Mouse (Mus musculus) retina, embryonic 14.5 days (tissue): ENCODE measurements around the gene Zbtb3.
A peak's percentile ranks its signal among the peaks of the same experiment; 100 is the strongest.
"Not testable (repeated sequence)": the region's sequence is repeated elsewhere in the genome, so short reads cannot be mapped to it uniquely, and the experiment has no call there.

Experiments used
- DNase-seq: peaks from one replicate; pipeline ENCODE4 v3.0.0-alpha.2; 2015; ENCODE audit warnings: low spot score

The Zbtb3 gene

GRCm38 (mm10) chr19:8803879-8804660 is 1.7 kb downstream of the Zbtb3 start:
- no peak for DNase-seq

- no peak for DNase-seq
These were observed 4.5 kb downstream of the Zbtb3 start for GRCm38 (mm10) chr19:8806810-8807209.

- peak; percentile 46 for DNase-seq
These were observed 13.5 kb downstream of the Zbtb3 start for GRCm38 (mm10) chr19:8815812-8816211.

GRCm38 (mm10) chr19:8817001-8817400 is 14.6 kb downstream of the Zbtb3 start:
- DNase-seq: no peak

GRCm38 (mm10) chr19:8818301-8818798 is 16.0 kb downstream of the Zbtb3 start:
- no peak for DNase-seq

- DNase-seq: peak; percentile 100
These were observed 16.6 kb downstream of the Zbtb3 start, which contains the start of gene Ttc9c for GRCm38 (mm10) chr19:8818801-8819595. Ttc9c (minus strand) TSS chr19:8819333.

GRCm38 (mm10) chr19:8819596-8820423 is 17.5 kb downstream of the Zbtb3 start, which contains the start of gene Hnrnpul2:
Hnrnpul2 (plus strand) TSS chr19:8820010.
- peak; percentile 98 for DNase-seq

GRCm38 (mm10) chr19:8820424-8820956 is 18.1 kb downstream of the Zbtb3 start:
- no peak for DNase-seq

- no peak for DNase-seq
These were observed 18.8 kb downstream of the Zbtb3 start for GRCm38 (mm10) chr19:8821146-8821545.

GRCm38 (mm10) chr19:8822696-8823095 is 20.3 kb downstream of the Zbtb3 start:
- DNase-seq: no peak

- no peak for DNase-seq
These were observed 27.3 kb downstream of the Zbtb3 start, which contains the start of gene AC129217.1 for GRCm38 (mm10) chr19:8829660-8830059. AC129217.1 (plus strand) TSS chr19:8829773.

GRCm38 (mm10) chr19:8830664-8831063 is 28.3 kb downstream of the Zbtb3 start:
- no peak for DNase-seq

GRCm38 (mm10) chr19:8831262-8831661 is 28.9 kb downstream of the Zbtb3 start:
- peak; percentile 33 for DNase-seq

- DNase-seq: no peak
These were observed 30.6 kb downstream of the Zbtb3 start for GRCm38 (mm10) chr19:8832971-8833370.

- DNase-seq: not testable (repeated sequence)
These were observed 34.0 kb downstream of the Zbtb3 start for GRCm38 (mm10) chr19:8836327-8836726.

GRCm38 (mm10) chr19:8837251-8837791 is 35.0 kb downstream of the Zbtb3 start, which contains the start of gene Bscl2:
Bscl2 (plus strand) TSS chr19:8837467.
- peak; percentile 89 for DNase-seq

GRCm38 (mm10) chr19:8838041-8838730 is 35.8 kb downstream of the Zbtb3 start:
- DNase-seq: peak; percentile 39

GRCm38 (mm10) chr19:8839103-8839907 is 37.0 kb downstream of the Zbtb3 start, which contains the start of gene Gng3:
Gng3 (minus strand) TSS chr19:8839194.
- DNase-seq: peak; percentile 76
